Mouse (Mus musculus): ENCODE data around the gene Abca13.

Abca13 gene

DNA sequence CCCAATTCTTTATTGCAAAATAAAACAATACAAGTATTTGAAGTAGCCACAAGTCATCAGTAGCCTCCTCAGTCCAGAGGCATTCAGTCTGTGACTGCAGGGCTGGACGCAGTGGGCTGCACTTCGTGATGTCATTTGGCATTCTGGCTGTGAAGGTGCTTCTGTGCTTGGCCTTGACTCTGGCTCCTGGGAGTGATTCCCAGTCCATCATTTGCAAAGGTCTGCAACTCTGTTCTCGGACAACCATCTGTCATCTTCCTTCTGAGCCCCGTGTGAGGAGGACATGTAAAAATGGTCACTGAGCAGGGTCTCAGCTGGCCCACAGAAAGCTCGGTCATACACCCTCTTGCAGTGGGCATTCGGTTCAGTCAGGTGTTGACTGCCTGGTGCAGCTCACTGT, 345.1 kb downstream of the Abca13 start:
- DNase-seq: no peak

DNA sequence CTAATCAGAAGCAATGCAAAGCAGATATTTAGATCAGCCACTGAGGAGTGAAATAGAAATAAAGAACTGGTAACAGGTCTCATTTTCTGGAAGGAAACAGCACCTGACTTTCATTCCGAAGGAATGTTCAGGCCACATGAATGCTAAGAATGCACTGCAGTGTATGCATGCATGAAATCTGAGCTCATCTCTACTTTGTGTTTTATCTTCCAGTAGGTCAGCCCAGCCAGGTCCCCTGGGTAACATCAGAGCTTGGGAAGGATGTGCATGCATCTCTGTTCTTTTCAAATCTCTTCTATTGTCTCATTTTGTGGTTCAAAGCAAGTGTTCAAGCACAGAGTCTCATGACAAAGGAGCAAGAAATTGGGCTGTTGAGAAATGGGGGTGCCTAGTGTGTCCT, 346.6 kb downstream of the Abca13 start:
- no peak for DNase-seq

DNA sequence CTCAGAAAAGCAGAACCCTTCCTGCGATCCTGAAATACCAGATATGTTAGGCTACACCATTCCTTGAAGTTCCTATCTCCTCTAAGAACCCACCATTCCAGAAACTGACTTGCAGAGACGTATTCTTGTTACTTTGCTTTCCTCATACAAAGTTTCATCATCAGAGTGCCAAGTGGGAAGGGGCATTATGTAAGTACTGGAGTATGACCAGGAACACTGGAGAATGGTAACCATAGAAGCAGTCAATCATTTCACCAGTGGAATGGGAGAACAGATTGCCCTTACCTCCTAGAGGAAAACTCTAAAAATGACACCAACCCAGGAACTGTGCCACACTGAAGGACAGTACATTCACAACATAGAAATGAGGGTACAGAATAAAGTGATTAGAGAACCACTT, 368.3 kb downstream of the Abca13 start:
- DNase-seq: no peak

DNA sequence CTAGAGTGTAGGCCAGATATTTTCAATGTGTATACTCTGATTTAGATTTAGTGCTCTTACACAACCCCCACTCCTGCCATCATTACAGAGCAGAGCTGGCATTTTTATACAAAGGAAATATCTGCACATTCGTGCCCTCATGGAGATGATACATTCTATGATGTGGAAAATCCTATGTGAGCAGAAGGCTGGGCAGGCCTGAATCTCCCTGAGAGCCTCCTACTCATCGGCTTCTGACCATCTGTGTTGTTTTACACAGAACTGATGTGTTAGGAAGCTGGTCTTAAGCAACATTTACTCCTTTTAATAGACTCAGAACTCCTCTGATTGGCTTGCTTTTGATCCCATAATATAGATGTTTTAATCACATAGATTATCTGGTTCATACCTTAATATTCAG, 376.6 kb downstream of the Abca13 start:
- no peak for DNase-seq

DNA sequence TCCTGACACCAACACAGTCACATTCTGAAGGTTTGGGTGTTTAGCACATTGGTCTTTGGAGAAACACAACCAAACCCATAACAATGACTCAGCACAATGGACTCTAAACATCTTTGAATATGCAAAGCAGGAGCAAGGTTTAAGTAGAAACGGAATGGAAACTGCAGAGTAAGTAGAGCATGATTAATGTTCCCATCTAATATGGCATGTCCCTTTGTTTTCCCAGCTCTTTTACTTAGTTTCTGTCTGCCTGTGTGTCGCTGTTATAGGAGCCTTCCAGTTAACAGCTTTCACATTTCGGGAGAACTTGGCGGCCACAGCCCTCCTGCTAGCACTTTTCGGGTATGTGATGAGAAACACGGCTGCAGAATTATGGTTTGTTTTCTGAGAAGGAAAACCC, 378.6 kb downstream of the Abca13 start:
- DNase-seq: no peak

DNA sequence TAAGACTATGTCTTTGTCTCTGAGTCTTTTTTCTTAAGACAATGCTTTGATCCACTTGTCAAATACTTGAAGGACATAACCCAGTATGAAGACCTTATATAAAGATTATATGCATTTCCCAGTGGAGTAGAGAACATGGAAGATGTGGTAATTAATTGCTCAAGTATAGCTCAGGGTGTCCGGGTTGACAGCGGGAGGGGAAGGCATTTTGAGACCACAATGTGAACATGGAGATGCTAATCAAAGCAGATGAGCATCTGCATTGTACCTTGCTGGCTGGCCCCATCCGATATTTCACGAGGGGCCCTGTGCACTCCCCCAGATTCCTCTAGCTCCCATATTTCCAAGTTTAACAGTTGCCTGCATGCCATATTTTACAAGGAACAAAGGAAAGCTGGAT, 383.2 kb downstream of the Abca13 start:
- no peak for DNase-seq

DNA sequence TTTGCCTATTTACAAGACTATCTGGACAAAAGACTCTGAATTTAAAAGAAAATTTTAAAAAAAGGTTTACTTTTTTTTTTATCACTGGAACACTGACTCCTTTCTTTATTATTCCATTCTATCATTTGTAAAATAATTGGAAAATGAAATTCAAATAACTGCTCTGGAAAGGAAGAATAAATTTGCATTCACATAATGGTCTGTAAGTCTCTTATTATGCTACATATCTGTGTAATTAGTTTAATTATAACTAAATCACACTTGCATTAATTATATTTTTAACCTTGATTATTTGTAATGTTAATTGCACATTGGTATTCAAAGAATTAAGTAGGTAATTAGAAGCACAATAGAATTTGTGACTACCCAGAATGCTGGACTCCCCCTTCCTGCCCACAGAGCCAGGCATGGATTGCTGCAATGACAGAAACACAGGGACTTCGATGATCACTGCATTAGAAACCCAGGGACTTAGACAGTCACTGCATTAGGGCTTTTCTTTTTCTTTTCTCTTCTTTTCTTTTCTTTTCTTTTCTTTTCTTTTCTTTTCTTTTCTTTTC, 400.1 kb downstream of the Abca13 start:
- DNase-seq: no peak

DNA sequence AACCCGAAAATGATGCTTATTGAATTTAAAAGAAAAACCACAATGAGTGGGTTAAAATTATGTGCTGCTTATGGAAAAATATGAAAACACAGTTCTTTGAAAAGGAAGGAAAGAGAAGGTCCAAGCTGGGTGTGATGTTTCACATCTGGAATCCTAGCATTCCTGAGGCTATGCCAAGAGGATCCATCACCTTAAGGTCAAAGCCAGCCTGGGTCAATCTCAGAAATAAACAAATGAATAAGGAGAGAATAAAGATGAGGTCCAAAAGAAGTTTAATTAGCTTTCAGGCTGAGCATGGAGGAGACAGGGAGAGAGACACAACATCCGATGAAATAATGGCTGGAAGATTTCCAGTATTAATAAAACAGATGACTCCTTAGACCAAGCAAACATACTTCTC, 405.6 kb downstream of the Abca13 start:
- DNase-seq: no peak

DNA sequence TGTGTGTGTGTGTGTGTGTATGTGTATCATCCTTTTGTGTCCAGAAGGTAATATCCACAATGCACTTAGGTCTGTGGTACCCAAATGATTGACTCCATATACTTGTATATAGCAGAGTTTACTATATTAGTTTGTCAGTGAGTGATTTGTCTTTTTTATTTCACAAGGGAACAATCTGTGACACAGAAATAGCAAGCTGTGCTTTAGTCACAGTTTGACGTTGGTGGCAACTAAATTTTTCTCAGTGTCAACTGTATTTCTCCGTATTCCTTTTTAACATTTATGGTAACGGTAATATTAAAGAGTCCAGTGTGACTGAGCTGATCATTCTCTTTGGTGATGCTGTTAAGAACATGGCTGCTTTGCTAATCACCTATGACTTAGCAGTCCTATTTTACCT, 409.4 kb downstream of the Abca13 start:
- no peak for DNase-seq

DNA sequence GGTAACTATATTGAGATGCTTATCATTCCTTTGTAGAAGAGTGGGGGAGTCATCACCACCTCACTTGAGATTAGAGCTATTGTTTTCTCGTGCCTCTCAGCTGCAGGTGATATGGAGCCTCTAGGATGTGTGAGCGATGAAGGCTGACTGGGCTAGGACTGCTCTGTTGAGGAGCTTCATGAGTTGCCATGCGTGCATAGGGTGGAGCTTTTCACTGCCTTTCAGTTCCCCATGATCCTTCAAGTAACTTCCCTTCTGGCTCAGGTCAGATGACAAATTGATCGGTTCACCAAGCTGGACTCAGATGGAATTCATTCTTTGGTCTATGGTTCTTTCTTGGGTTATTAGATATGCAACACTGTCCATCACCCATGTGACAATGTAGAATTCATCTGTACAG, 410.4 kb downstream of the Abca13 start:
- DNase-seq: no peak

DNA sequence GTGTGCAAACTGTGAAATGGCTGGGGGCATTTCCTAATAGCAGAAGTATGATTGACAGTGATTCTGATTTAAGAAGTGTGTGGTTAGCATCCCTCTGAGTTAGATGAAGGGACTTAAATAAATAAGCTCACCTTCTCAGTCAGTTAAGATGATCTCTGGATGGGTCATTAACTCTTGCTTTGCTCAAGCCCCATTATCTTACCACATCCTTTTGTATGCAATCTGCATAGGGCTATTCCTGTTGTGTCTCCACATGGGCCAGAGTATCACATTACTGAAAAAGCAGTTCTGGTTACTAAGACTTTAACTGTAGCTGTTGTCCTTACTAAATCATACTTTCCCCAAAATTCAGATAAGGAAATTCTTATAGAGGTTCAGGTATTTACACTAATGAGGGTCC, 416.5 kb downstream of the Abca13 start:
- DNase-seq: no peak

DNA sequence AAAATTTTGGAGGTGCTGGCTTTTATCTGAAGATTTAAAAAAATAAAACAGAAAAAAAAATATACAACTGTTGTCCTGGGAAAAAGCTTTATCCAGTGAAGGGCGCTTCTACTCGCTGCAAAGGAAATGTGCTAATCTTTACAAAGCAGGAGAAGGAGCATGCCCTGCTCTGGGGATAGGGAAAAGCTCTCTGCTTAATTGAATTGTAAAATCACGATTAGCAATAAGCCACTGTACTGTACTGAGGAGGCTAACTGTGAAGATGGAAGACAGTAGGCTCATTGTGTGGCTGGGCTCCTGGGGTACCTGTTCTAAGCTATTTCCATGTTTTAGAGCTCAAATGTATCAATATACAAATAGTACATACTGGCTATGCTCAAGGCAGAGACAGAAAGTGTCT, 417.3 kb downstream of the Abca13 start:
- DNase-seq: no peak

DNA sequence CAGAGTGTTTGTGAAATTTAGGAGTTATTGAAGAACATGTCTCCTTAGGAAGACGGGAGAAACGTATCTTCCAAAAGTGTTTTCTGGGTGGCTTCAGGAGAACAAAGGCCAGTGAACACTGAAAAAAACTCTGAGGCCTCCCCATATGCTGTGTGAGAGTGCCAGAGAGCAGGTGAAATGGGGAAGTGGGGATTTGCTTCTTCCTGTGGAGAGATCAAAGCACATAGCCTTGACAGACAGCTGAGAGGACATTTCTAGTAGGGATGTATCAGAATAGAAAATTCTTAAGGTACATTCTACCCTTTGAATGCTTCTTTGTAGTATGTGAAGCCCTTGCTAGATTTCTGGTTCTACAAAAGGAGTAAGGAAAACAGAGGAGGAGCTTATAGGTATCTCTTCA, 424.4 kb downstream of the Abca13 start:
- no peak for DNase-seq

DNA sequence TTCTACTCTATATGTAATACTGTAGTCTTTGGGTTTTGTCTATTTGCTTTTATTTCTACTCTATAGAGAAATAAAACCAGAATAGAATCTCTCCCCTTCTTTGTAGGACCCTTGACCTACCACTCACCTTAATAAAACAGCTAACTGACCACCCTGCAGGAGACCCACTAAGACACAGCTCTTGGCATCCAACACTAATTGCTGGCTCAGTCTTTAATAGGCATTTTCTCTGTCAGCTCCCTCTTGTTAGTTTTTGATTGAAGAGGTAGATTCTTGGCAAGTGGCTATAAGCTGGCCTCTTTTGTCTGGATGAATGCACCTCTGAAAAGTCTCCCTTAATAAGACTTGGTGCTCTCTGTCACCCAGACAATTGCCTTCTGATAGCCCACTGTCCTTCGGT, 424.9 kb downstream of the Abca13 start:
- DNase-seq: no peak

DNA sequence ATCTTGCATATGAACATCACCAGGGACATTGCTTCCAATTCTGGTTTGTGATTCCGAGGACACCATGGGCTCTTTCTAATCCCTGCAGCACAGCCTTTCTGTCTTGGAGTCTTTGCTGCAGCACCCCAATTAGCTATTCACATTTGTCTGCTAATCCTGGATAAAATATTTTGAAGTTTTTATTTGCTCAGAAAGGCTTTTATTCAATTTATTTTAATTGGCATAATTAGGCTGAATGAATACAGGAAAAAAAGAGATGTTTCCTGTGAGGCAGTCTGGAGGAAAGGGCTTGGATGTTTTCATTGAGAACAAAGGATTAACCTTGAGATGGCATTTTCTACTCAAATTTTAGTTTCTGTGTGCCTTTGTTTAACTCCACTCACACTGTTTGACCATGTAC, 428.2 kb downstream of the Abca13 start:
- DNase-seq: no peak

DNA sequence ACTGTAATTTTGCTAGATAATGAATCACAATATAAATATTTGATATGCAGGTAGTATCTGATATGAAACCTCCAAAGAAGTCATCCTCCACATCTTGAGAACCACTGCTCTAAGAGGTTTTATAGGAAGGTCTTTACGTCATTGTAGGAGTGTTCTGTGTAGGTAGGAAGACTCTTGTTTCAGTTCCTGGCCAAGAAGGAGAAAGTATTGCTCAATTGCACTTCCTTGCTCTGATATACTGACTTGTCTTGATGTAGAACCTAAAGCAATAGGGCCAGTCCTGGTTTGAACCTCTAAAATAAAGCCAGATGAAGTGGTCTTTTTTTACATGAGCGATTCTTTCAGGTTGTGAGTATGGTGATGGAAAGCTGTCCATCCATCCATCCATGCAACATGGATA, 431.1 kb downstream of the Abca13 start:
- DNase-seq: no peak

DNA sequence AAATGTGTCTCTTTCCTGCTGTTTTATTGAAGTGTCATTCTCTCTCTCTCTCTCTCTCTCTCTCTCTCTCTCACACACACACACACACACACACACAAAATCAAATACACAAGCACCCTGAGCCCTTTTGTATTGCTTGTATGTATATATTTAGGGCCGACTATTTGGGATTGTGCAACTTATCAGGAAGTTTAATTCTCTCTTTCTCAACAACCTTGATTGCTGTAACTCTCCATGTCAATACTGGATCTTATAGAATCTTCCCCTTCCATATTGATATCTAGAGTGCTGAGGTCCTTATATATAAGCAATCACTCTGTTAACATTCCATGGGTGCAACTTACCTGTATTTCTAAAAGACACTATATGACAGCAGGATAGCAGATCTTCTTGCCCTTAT, 433.0 kb downstream of the Abca13 start:
- DNase-seq: no peak

DNA sequence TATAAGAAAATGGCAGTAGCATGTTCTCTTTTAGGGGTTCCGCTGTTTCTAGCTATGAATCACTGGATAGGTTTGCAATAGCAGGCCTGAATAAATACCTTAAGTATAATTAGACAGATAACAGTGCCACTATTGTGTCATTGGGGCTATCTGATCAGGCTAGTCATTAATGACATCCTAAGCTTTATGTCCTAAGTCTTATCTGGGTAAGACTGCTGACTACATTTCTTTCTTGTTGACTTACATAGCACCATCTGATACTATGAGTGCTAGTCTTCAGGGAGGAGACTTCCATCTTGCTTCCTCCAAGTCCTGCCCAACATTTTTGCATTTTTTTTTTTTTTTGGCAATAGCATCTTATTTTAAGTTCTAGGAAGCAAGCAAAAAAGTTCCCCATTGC, 434.1 kb downstream of the Abca13 start:
- no peak for DNase-seq

DNA sequence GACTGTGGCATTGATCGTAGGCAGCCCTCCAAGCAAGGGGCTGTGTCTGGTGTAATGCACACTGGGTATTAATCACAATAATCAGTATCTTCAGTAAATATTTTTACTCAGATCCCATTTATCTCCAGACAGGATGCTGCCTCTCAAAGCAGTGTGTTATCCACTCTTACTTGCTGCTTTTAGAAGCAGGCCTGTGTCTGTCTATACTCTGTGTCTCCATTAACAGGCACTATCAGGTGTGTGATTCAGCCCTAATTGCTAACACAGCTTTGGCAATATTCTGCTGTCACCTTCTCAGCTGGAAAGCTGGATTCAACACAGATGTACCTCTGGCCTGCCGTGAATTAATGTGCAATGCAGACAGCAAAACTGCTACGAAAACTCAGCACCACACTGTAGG, 455.5 kb downstream of the Abca13 start:
- no peak for DNase-seq

DNA sequence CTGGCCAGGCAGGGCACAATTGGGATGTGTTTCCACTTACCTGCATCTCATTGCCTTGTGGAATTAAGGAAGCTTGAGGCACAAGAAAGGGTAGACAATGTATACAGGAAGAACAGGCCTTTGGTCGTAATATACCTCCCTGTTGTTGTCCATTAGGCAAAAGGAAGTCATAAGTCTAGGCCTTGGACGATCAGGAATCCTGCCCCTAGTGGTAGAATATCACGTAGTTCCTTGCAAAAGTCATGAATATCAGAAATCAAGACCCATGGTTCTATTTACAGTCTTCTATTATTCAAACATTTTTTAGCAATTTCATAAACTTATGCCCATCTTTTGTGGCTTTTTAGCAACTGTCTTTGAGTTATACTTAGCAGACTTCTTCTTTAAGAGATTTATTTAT, 456.2 kb downstream of the Abca13 start:
- no peak for DNase-seq

DNA sequence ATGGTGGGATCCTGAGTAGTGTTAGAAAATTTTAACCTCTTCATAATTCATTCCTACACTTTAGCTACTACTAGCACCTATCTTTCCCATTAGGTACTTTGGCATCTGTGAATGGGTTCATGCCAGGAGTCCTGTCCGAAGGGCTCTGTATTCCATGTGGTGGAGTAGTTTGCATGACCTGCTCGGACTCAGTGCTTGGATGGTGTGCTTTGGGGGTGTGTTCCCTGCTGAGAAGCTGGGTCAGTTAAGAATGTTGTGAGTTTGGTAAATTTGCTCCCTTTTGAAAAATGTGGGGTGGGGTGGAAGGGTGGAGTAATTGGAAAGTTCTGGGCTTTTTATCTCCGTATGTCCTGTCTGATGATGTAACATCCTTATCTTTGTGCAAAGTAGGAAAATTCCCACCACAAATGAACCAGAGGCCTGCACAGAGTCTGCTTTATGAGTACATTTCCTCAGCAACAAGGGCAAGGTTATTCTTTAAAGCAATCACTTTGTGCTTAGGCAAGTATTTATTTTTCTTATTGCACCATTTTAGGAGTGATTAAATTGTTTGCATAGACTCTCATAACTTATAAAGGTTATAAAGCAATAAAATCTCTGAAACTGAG, 475.0 kb downstream of the Abca13 start:
- no peak for DNase-seq

DNA sequence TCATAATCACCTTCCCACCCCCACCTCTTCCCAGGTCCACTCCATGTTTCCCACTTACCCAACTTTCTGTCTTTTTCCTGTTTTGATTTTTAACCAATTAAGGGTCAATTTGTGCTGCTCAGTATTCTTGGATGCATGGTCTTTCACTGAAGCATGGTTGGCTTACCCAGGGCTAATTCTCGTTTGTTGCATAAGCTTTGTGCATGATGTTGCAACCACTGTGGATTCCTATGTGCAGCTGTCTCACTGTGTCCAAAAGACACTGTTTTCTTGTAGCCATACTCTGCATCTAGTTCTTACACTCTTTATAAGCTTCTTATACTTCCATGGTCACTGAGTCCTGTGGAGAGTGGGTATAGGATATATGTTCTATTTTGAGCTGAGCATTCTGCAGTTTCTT, 477.7 kb downstream of the Abca13 start:
- DNase-seq: no peak

DNA sequence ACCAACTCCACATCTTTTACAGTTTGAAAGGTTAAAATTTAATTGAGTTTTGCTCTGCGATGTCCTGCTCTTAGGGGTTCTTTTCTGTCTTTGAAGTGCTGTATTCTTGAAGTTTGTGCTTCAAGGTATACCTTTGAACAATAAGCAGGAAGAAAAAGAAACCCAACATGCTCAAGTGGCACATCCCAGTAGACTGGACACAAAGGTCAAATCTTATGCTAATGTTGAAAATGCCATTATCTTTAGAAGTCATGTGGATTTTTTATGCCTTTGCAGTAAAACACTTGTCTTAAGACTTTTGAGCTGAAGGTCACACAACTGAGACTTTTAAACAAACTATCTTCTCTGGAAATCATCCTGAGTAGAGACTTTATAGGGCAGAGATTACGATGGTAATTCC, 493.2 kb downstream of the Abca13 start:
- no peak for DNase-seq

DNA sequence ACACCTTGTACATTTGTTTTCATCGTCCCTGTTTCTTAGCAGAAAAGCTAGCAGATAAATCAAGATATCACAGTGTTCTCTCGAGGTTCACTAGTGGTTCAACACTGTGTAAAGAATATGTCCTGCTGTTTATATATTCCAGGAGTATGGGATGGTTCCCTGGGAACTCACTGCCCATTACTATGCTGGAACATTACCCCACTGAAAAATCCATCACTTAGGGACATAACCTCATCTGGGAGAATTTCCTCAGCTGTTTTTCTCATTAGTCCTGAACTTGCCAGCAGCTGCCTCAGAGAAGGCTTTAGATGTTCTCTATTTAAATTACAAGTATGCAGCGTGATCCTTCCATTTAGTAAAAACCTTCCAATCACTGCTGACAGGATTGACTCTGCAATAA, 513.4 kb downstream of the Abca13 start:
- no peak for DNase-seq

DNA sequence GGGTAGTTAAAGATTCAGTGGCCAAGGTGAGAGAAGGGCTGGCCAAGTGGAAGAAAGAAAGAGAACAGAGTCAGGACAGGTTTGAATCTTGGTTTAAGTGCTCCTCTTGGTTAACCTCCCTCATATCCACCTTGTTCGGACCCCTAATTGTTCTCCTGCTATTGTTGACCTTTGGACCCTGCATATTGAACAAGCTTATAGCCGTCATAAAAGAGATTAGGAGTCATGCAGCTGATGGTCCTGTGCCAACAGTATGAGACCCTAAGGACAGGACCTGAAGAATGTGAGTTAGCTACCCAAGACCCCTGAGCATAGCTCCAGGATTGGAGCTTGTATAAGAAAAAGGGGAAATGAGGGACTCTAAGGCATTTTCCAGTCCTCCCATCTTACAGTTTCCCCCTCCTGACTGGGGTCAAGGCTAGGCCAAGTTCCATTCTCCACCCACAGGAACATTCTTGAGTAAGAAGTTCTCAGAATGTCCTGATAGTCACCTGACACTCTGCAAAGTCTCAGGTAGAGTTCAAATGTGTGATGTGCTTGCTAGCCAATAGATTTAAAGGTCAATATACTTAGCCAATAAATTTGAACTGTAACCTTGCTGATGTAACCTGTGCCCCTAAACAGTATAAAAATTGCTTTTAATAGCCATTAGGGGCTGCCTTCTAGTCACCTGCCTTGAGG, 536.2 kb downstream of the Abca13 start:
- DNase-seq: no peak
